Mouse (Mus musculus) midbrain, embryonic 12.5 days (tissue): Measurements from ENCODE around the gene Atl2. TPM values are rescaled to one million over a fixed set of nuclear protein-coding genes. Genes with fewer than 3 reads are reported as not detected.
A peak's percentile ranks its signal among the peaks of the same experiment; 100 is the strongest.

Source experiments
- ATAC-seq: fragments of 200-750 bp; cut with Nextera tagmentation; 2 replicates; pipeline ENCODE4 v1.8.0; 2017; ENCODE audit warnings: low read depth, moderate TSS enrichment, moderate library complexity; ENCODE audit not compliant: low FRiP score
- H3K27ac ChIP-seq: fragments of 300-500 bp; sonication (generic); replicated peaks from 2 replicates; pipeline ENCODE4 v1.5.1; 2016; ENCODE audit warnings: mild to moderate bottlenecking
- H3K27me3 ChIP-seq: fragments of 300-500 bp; sonication (generic); 2 replicates; pipeline ENCODE4 v1.6.1; 2016; ENCODE audit warnings: mild to moderate bottlenecking
- H3K36me3 ChIP-seq: fragments of 300-500 bp; sonication (generic); 2 replicates; pipeline ENCODE4 v1.6.1; 2016
- H3K4me1 ChIP-seq: fragments of 300-500 bp; sonication (generic); 2 replicates; pipeline ENCODE4 v1.6.1; 2016
- H3K4me2 ChIP-seq: fragments of 300-500 bp; sonication (generic); replicated peaks from 2 replicates; pipeline ENCODE4 v1.6.1; 2016; ENCODE audit warnings: mild to moderate bottlenecking, moderate library complexity
- H3K4me3 ChIP-seq: fragments of 300-500 bp; sonication (generic); 2 replicates; pipeline ENCODE4 v1.5.1; 2016; ENCODE audit warnings: mild to moderate bottlenecking
- H3K9ac ChIP-seq: fragments of 300-500 bp; sonication (generic); replicated peaks from 2 replicates; pipeline ENCODE4 v1.6.1; 2016; ENCODE audit warnings: mild to moderate bottlenecking, moderate library complexity
- H3K9me3 ChIP-seq: fragments of 300-500 bp; sonication (generic); 2 replicates; pipeline ENCODE4 v1.6.1; 2016; ENCODE audit warnings: mild to moderate bottlenecking
- WGBS: fragments of 180-500 bp; shearing (Covaris S2); methylation state at CpG from one replicate; pipeline ENCODE4 v1.1.7; 2016; 5-methylcytosine and 5-hydroxymethylcytosine counted together
- polyA plus RNA-seq: library from polyadenylated mRNA; unstranded; fragments of >200 nt; fragmentation: Nextera tagmentation; extraction: Ambion mirVana; gene quantifications from 2 replicates; pipeline ENCODE4 v1.2.1, GENCODE M21; 2016

Gene Atl2
- polyA plus RNA-seq = 38.5 and 39.2 TPM in 2 replicates

DNA sequence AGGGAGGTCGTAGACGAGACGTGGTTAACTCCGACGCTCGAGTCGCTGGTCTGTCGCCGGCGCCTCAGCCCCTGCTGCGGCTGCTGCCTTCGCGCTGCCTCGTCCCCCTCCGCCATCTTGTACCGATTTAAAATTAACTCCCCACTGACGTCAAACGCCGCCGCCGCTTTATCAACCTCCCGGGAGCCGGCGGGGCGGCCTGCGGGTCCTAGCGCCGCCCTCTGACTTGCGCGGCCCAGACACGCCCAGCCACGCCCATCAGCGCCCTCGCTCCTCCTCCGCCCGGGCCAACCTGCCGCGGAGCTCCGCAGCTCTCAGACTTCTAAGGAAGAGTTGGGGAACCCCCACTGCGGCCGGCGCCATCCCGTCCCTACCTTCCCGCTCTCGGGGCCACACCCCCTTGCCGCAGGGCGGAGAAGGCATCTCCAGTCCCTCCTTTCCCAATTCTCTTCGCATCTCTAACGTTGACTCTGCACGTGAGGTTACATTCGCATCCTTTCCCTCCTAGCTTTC, at the start of gene Atl2:
Atl2 (minus strand) TSS at position 213 of the 513 bp plus-strand sequence.
- Histone ChIP-seq H3K9ac (peak within 1 kb of the TSS; percentile 92), H3K4me3 (peak within 1 kb of the TSS; percentile 88), H3K36me3 (no peaks in the 10 kb centered on the region), H3K4me1 (peaks cover 20% of the 10 kb centered on the region), H3K4me2 (peak within 1 kb of the TSS; percentile 84), H3K27ac (peak within 1 kb of the TSS; percentile 94), H3K9me3 (no peaks in the 10 kb centered on the region), H3K27me3 (peaks cover 21% of the 10 kb centered on the region)
- WGBS = under 1% methylated on average over 49 of the region's 51 CpGs
- peak; percentile 94 for ATAC-seq

DNA sequence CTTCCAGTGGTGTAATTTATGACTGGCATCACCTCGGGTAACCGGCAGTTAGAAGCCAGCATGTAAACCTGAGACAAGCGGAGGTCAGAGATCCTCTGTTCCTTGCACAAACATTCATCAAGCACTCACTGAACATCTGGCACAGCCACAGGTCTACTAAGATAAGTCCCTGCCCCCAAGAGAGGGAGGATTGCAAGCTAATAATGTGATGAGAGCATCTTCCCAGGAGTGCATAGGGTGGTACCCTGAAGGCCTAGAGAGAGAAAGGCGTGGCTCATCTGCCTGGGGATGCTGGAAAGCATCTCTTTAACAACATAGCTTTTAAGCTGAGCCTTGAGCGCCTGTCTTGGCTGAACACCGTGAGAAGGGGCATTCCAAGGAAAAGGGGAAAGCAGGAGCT, 48.9 kb upstream of the Atl2 start:
- Histone ChIP-seq H3K27me3 (no peaks in the 10 kb centered on the region), H3K9me3 (no peaks in the 10 kb centered on the region), H3K4me3 (no peak overlapping the region), H3K4me1 (peaks cover 4% of the 10 kb centered on the region; the same call in 1 of the 2 replicates), H3K36me3 (no peaks in the 10 kb centered on the region), H3K27ac (no peak overlapping the region), H3K9ac (no peak overlapping the region), H3K4me2 (no peak overlapping the region)
- ATAC-seq = no peak
- 67% methylated on average over 6 of the region's 6 CpGs for WGBS

DNA sequence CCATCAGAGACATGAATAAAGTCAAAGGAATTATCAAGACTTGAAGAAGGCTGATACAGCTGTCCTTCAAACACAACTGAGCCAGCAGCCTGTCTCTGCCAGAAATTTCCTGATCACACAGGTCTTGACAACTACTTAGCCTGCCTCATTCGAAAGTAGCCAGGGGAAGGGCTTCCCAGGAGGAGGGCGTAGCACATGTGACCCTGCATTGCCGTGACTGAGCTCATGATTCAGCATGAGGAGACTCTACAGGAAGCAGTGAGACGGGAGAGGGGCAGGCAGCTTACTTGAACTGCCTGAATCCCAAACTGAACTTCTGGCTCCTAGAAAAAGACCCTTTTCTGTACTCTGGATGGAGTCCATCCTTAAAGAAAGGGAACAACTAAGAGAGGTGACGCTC, 46.5 kb upstream of the Atl2 start:
- Histone ChIP-seq H3K36me3 (no peaks in the 10 kb centered on the region), H3K27ac (no peak overlapping the region), H3K9ac (no peak overlapping the region), H3K9me3 (no peaks in the 10 kb centered on the region), H3K4me3 (no peak overlapping the region), H3K4me2 (no peak overlapping the region), H3K27me3 (no peaks in the 10 kb centered on the region), H3K4me1 (0 out of 2 replicates have a peak, but pooled peaks cover 3% of the 10 kb centered on the region)
- ATAC-seq = no peak
- 84% methylated on average over 5 of the region's 5 CpGs for whole genome bisulfite sequencing

DNA sequence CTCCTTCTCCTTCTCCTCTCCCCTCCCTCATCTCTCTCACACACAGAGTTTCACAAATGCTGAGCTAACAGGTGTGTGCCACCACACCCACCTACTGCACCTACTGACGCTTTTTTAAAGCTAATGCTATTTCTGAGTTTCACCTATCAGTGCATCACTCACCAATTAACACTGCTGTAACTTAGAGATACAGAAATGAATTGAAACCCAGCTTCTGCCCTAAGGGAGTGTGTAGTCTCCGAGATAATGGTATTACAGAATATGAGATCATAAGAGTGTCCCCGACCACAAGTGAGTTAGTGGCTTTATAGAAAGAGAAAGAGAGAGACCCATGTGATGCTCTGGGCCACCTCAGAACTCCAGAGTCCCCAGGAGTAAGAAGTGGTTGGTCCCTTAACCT, 43.2 kb upstream of the Atl2 start:
- 0 out of 2 replicates have a peak, but pooled peaks cover 3% of the 10 kb centered on the region for H3K4me1 ChIP-seq
- ATAC-seq = no peak
- 88% methylated on average over 3 of the region's 3 CpGs for WGBS

DNA sequence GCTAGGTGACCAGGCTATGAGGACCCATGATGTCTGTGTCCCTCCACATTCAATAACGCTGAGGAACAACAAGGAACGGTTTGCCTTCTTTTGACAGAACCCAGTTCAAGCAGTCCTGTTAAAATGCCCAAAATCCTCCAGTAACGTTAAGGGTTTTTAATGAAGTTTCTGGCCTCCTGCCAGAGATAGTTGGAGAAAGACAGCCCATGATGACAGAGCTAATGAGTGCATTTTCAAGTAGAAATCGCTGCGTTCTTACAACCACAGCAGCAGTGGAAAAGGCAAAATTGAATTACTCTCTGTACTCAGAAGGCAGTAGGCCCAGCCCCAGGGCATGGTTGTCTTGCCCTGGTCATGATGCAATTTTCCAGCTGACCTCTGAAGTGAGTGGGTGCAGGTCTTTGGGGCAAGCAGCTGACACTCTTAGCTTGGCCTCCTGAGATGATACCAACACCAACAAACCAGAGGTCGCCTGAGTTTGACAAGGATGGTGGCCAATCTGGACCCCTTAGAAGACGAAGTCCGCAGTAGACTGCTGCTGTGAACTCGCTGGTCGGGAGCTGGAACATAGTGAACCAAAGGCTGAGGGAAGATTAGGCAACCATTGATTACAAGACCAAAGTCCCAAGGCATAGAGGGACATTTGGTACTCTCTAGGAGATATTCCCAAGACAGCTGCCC, 42.1 kb upstream of the Atl2 start:
- H3K27me3 ChIP-seq = no peaks in the 10 kb centered on the region
- 91% methylated on average over 10 of the region's 10 CpGs for WGBS
- no peak for ATAC-seq
- no peak overlapping the region for H3K27ac ChIP-seq
- H3K9ac ChIP-seq = no peak overlapping the region
- no peaks in the 10 kb centered on the region for H3K36me3 ChIP-seq
- H3K9me3 ChIP-seq = no peaks in the 10 kb centered on the region
- no peak overlapping the region for H3K4me3 ChIP-seq
- 0 out of 2 replicates have a peak, but pooled peaks cover 3% of the 10 kb centered on the region for H3K4me1 ChIP-seq
- H3K4me2 ChIP-seq = no peak overlapping the region

More for the DNA sequence above, 43.2 kb upstream of the Atl2 start:
- Histone ChIP-seq H3K9ac (no peak overlapping the region), H3K36me3 (no peaks in the 10 kb centered on the region), H3K27me3 (no peaks in the 10 kb centered on the region), H3K27ac (no peak overlapping the region), H3K4me2 (no peak overlapping the region), H3K4me3 (no peak overlapping the region), H3K9me3 (no peaks in the 10 kb centered on the region)

DNA sequence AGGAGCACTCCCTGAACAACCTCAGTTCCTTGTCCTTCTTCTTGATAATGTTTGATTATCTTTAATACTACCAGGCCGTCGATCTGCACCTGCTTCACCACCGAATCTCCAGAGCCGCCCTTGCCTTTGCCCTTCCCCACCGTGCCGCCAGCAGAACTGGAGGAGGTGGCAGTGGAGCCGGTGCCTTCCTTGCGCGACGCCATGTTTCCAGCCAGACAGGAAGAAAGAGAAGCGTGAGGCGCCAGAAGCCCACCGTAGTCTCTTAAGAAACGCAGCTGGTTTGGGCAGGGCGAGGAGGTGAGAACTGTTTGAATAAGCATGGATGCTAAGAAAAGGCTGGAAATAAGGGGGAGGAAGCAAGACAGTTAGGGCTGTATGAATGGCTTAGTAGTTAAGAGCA, 38.4 kb upstream of the Atl2 start:
- Histone ChIP-seq H3K9me3 (no peaks in the 10 kb centered on the region), H3K4me1 (0 out of 2 replicates have a peak, but pooled peaks cover 3% of the 10 kb centered on the region), H3K4me2 (no peak overlapping the region), H3K36me3 (no peaks in the 10 kb centered on the region), H3K9ac (no peak overlapping the region), H3K27me3 (no peaks in the 10 kb centered on the region), H3K4me3 (no peak overlapping the region), H3K27ac (no peak overlapping the region)
- ATAC-seq = no peak
- 94% methylated on average over 15 of the region's 15 CpGs for WGBS

DNA sequence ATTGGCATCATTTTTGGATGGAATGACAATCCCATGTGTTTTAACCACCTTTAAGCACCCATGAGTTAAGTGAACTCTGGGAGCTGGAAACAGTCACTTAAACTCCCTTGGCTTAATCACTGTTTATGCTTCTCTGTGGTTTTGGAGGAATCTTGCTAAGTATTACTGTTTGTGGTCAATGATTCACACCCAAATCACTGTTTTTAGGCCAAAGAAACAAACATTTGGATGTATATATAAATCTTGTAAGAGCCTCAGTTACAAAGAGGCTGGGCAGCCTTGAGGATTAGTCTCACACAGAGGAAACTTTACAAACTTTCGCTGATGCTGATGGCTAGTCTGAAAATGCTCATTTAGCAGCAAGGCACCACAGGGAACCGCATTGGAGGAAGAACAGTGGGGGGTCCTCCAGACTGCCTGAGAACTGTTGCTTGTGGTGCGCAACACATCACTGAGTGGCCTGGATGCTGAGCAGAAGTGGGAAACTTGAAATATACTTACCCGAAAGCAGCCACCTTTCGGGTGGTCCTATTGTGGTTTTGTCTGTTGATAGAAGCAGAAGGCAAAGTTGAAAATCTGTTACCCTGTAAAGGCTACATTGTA, 36.9 kb upstream of the Atl2 start:
- Histone ChIP-seq H3K36me3 (no peaks in the 10 kb centered on the region), H3K4me1 (no peaks in the 10 kb centered on the region), H3K4me3 (no peak overlapping the region), H3K27ac (no peak overlapping the region), H3K9me3 (no peaks in the 10 kb centered on the region), H3K4me2 (no peak overlapping the region), H3K9ac (no peak overlapping the region), H3K27me3 (no peaks in the 10 kb centered on the region)
- WGBS = 48% methylated on average over 5 of the region's 5 CpGs
- no peak for ATAC-seq

DNA sequence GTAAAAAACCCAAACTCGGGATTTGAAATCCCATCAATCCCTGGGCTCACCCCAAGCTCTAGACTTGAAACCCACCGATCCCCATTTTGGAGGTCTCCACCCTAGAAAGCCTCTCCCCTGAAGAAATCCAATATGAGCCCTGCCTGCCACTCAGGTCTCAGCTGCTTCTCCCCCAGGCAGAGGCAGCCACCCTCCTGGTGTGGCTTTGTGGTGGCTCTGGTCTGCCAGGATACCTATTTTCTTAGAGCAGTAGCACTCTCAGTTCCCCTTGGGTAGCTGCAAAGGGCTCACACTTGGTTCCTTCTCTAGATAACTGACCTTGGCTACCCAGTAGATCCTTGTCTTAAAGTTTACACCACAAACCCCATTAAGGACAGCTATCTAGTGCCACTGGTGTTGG, 31.2 kb upstream of the Atl2 start:
- ATAC-seq = no peak
- WGBS = 91% methylated on average over 2 of the region's 2 CpGs
- H3K9ac ChIP-seq = no peak overlapping the region

DNA sequence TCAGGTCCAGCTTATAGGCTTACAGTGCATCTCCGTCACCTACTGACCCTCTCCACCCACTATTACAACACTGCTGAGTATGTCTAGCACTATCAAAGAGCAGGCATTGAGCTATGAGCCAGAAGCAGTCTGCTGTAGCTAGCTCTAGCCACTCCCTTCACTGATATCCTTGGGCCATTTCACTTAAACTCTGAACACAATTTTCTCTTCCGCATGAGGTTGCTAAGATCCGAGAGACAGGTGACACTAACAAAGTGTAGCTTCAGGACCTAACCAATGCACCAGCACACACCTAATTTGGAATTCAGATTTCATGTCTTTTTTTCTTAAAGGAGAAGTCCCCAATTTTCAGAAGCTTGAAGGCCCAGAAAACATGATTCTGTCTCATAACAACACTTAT, 30.6 kb upstream of the Atl2 start:
- WGBS = 94% methylated on average over 3 of the region's 3 CpGs
- Histone ChIP-seq H3K4me1 (no peaks in the 10 kb centered on the region), H3K9me3 (no peaks in the 10 kb centered on the region), H3K27ac (no peak overlapping the region), H3K4me3 (no peak overlapping the region), H3K36me3 (no peaks in the 10 kb centered on the region), H3K9ac (no peak overlapping the region), H3K27me3 (no peaks in the 10 kb centered on the region), H3K4me2 (no peak overlapping the region)
- no peak for ATAC-seq

More for the DNA sequence above, 31.2 kb upstream of the Atl2 start:
- Histone ChIP-seq H3K36me3 (no peaks in the 10 kb centered on the region), H3K9me3 (no peaks in the 10 kb centered on the region), H3K4me2 (no peak overlapping the region), H3K27me3 (no peaks in the 10 kb centered on the region), H3K27ac (no peak overlapping the region), H3K4me1 (no peaks in the 10 kb centered on the region), H3K4me3 (no peak overlapping the region)

DNA sequence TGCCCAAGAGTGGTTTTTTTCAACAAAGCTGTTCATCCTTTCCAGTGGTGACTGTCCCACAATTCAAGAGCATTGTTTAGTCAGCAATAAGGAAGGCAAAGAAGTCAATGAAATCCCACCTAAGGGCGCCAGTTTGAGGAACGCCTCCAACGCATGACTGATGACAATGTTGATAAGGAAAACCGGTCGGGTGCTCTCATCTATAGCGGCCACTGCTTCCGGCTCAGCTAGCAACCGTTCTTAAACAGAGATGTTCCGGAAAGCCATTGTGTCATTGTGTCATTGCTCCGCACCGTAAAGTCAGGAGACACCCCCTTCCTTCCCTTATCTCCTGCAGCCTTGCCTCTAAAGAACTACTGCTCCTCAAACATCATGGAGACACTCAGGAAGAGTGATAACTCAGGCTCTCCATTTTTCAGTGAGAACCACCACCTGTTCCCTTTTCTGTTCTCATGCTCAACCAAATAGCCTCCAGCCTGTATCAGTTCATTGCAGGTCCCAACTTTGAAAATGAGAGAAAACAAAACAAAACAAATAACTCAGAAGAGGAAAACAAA, 30.0 kb upstream of the Atl2 start:
- 91% methylated on average over 11 of the region's 11 CpGs for WGBS
- ATAC-seq = no peak
- H3K27me3 ChIP-seq = no peaks in the 10 kb centered on the region
- H3K4me1 ChIP-seq = no peaks in the 10 kb centered on the region
- H3K4me3 ChIP-seq = no peak overlapping the region
- H3K36me3 ChIP-seq = no peaks in the 10 kb centered on the region
- H3K9me3 ChIP-seq = no peaks in the 10 kb centered on the region
- H3K4me2 ChIP-seq = no peak overlapping the region
- H3K27ac ChIP-seq = no peak overlapping the region
- H3K9ac ChIP-seq = no peak overlapping the region

DNA sequence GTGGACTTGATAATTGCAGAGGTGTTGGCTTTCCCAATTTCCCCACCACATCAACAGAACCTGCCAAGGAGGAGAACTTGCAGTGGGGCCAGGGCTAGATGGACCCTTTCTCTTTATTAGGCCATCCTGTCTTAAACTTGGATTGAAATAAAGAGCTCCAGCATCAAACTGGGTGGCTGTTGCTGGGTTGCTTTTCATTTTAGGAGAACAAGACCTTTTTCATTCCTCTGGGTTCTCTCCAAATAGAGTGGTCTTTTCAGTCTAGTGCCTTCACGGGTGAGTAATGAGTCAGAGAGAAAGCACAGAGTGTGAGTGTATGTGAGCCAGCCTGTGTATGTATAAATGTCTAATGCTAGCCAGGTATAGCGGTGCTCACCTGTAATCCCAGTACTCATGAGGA, 24.4 kb upstream of the Atl2 start:
- Histone ChIP-seq H3K27ac (no peak overlapping the region), H3K4me3 (no peak overlapping the region), H3K9me3 (no peaks in the 10 kb centered on the region), H3K4me2 (no peak overlapping the region), H3K36me3 (no peaks in the 10 kb centered on the region), H3K27me3 (no peaks in the 10 kb centered on the region), H3K9ac (no peak overlapping the region), H3K4me1 (no peaks in the 10 kb centered on the region)
- ATAC-seq = no peak
- 86% methylated on average over 2 of the region's 2 CpGs for WGBS

DNA sequence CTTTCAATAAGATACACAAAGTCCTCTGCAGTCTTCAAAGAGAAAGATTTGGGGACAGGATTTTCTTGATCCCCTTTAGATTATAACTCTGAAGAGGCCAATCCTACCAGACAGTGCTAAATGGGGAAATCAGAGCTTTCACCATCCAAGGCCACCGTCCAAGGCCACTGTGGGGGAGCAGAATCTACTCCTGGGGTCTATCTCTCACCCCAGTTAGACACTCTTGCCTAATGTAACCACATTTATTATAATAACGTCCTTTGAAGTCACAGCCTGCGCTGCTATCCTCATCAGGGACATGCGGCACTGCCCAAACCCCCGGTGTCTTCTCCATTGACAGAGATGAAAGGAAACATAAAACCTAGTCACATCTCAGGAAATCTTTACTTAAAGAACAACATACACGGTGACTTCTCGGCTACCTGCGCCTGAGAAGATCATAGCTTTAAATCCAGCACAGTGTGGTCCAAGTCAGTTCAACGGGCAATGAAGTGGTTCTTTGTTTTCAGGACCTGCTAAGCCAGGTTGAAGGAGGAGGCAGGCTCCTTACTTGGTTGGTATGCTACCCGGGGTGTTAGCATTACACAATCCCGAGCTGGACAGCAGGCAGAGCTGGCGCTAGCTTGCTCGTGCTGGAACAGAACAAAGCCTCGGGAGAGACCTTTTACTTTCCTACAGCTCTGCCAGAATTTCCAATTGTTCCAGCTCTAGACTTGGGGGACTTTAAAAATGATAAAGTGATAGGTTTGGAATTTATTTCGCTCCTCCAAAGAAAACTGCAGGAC, 23.8 kb upstream of the Atl2 start:
- H3K9me3 ChIP-seq = no peaks in the 10 kb centered on the region
- 69% methylated on average over 15 of the region's 15 CpGs for WGBS
- no peak for ATAC-seq

More for the DNA sequence above, 23.8 kb upstream of the Atl2 start:
- no peak overlapping the region for H3K9ac ChIP-seq
- H3K4me3 ChIP-seq = no peak overlapping the region
- no peaks in the 10 kb centered on the region for H3K4me1 ChIP-seq
- H3K4me2 ChIP-seq = no peak overlapping the region
- no peaks in the 10 kb centered on the region for H3K27me3 ChIP-seq
- no peaks in the 10 kb centered on the region for H3K36me3 ChIP-seq
- no peak overlapping the region for H3K27ac ChIP-seq
